Comparison of ENCODE assay signal across 7 mouse cellular contexts in the genomic region with DNA sequence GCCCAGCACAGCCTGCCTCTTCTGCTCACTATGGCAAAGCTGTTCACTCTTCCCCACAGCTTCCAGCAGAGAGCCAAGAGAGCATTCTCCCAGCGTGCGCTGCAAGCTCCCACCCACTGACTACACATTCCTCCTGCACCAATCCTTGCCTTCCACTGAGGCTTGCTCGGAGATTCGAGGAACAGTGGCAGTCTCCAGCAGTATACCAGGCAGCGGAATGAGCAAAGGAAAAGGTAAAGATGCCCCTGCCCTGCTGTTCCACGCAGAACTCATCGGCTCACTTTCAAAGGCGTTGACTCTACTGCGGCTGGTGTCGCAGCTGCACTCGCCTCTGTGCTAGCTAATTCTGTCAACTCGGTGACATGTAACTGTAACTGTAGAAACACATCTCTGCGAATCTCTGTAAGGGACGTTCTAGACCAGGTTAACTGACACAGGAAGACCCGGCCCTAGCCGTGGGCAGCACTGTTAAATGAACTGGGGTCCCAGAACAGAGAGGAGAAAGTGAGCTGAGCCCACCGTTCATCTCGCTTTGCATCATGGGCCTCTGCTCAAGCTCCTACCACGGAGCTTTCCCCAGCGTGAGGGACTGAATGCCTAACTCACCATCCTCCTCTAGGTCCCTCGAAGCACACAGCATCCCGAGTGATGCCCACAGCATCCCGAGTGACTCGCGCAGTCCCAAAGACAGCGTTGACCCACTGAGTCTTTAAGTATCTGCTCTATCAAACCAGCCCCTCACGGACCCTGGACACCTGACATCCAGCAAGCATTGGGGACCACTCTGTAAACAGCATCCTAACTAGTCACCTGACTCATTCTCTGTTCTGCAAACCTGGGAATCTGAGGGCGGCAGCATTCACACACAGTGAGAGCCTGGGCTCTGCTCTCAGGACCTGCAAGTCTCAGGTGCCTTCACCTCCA. TPM values are rescaled to one million over a fixed set of nuclear protein-coding genes. Genes with fewer than 3 reads are reported as not detected.
A peak's percentile ranks its signal among the peaks of the same experiment; 100 is the strongest.
DNase-seq lines count a peak whose midpoint lies in the region; ATAC-seq and TF ChIP-seq lines count a peak whose summit lies in the region.

No protein-coding gene starts in this region.

- TF ChIP-seq CTCF in thymus, adult 2 months (IDR thresholded peaks at IDR 0.05; ENCODE audit: borderline replicate concordance, control insufficient read depth, extremely low read depth, insufficient read depth, low read length, poor library complexity): no peak
- TF ChIP-seq CTCF in stomach, postnatal 0 days (IDR thresholded peaks at IDR 0.05; ENCODE audit: low read depth): no peak

- ATAC-seq in embryonic facial prominence, embryonic 14.5 days (ENCODE audit: low read depth): peak; percentile 12
- ATAC-seq in intestine, embryonic 15.5 days: peak; percentile 8; the same call in 1 of the 2 replicates
- ATAC-seq in megakaryocyte-erythroid progenitor cell, adult 5-6 weeks (replicated peaks; ENCODE audit: low FRiP score, low TSS enrichment, poor library complexity, severe bottlenecking): peak; percentile 0; the same call in 1 of the 2 replicates
- no peak; the same call in 1 of the 2 replicates for ATAC-seq in stomach, postnatal 0 days (ENCODE audit: low FRiP score, low TSS enrichment)

- H3K4me1 ChIP-seq in thymus, adult 2 months (replicated peaks; ENCODE audit: control insufficient read depth, insufficient read depth, low read length): peaks cover 6% of the 10 kb centered on the region; the same call in 1 of the 2 replicates
- H3K4me1 ChIP-seq in embryonic facial prominence, embryonic 14.5 days (ENCODE audit: control insufficient read depth, insufficient read depth, low read length): peaks cover 26% of the 10 kb centered on the region
- H3K4me1 ChIP-seq in intestine, embryonic 15.5 days (replicated peaks): peaks cover 12% of the 10 kb centered on the region; the same call in 1 of the 2 replicates
- H3K4me1 ChIP-seq in stomach, postnatal 0 days (replicated peaks; ENCODE audit: control insufficient read depth, insufficient read depth): no peaks in the 10 kb centered on the region

- TF ChIP-seq POLR2A in thymus, adult 2 months (IDR thresholded peaks at IDR 0.05; ENCODE audit: control insufficient read depth, extremely low read depth, insufficient read depth, low read length, poor library complexity): no peak

- peaks cover 5% of the 10 kb centered on the region; the same call in 1 of the 2 replicates for H3K27me3 ChIP-seq in thymus, adult 2 months (ENCODE audit: control insufficient read depth, insufficient read depth, low read length)
- peaks cover 12% of the 10 kb centered on the region for H3K27me3 ChIP-seq in embryonic facial prominence, embryonic 14.5 days (replicated peaks; ENCODE audit: control insufficient read depth, insufficient read depth, low read length)
- H3K27me3 ChIP-seq in intestine, embryonic 15.5 days (replicated peaks): no peaks in the 10 kb centered on the region
- H3K27me3 ChIP-seq in stomach, postnatal 0 days (ENCODE audit: control insufficient read depth, insufficient read depth, low read length): no peaks in the 10 kb centered on the region

- H3K27ac ChIP-seq in thymus, adult 2 months (ENCODE audit: control insufficient read depth, insufficient read depth, low read length): no peak overlapping the region
- H3K27ac ChIP-seq in embryonic facial prominence, embryonic 14.5 days (replicated peaks; ENCODE audit: low read depth, low read length): no peak overlapping the region
- H3K27ac ChIP-seq in intestine, embryonic 15.5 days: no peak overlapping the region
- no peak overlapping the region for H3K27ac ChIP-seq in stomach, postnatal 0 days (replicated peaks)

- peak overlapping the region; percentile 26; the same call in 1 of the 2 replicates for H3K9ac ChIP-seq in embryonic facial prominence, embryonic 14.5 days (ENCODE audit: low read depth, low read length)
- no peak overlapping the region for H3K9ac ChIP-seq in intestine, embryonic 15.5 days
- peak overlapping the region; percentile 35; the same call in 1 of the 2 replicates for H3K9ac ChIP-seq in stomach, postnatal 0 days (ENCODE audit: low read length)

- H3K4me3 ChIP-seq in thymus, adult 2 months (ENCODE audit: control insufficient read depth, insufficient read depth, low read length): no peak overlapping the region
- peak overlapping the region; percentile 33 for H3K4me3 ChIP-seq in embryonic facial prominence, embryonic 14.5 days (ENCODE audit: low read depth, low read length)
- H3K4me3 ChIP-seq in intestine, embryonic 15.5 days (replicated peaks): peak overlapping the region; percentile 23
- H3K4me3 ChIP-seq in stomach, postnatal 0 days (ENCODE audit: low read depth, low read length): peak overlapping the region; percentile 25

- WGBS in thymus, adult 2 months: 9% methylated on average over 28 of the region's 28 CpGs
- 3% methylated on average over 28 of the region's 28 CpGs for WGBS in embryonic facial prominence, embryonic 14.5 days
- WGBS in intestine, embryonic 15.5 days: 20% methylated on average over 28 of the region's 28 CpGs
- WGBS in stomach, postnatal 0 days: 16% methylated on average over 28 of the region's 28 CpGs

- peak; percentile 23 for DNase-seq in thymus, postnatal 4 days
- no peak for DNase-seq in thymus, adult 2 months
- peak; percentile 61 for DNase-seq in embryonic facial prominence, embryonic 14.5 days (ENCODE audit: low spot score)
- DNase-seq in stomach, postnatal 0 days (ENCODE audit: low spot score): no peak
- no peak for DNase-seq in c-Kit-positive CD71-positive TER-119-positive erythroid progenitor cells, embryonic 14.5 days (ENCODE audit: low spot score)

- no peak for TF ChIP-seq EP300 in stomach, postnatal 0 days (optimal IDR thresholded peaks at IDR 0.05)

- H3K4me2 ChIP-seq in embryonic facial prominence, embryonic 14.5 days (ENCODE audit: low read depth, low read length): peak overlapping the region; percentile 75
- H3K4me2 ChIP-seq in intestine, embryonic 15.5 days (replicated peaks): peak overlapping the region; percentile 64
- peak overlapping the region; percentile 51 for H3K4me2 ChIP-seq in stomach, postnatal 0 days (replicated peaks; ENCODE audit: low read depth)

- no peaks in the 10 kb centered on the region for H3K36me3 ChIP-seq in thymus, adult 2 months (ENCODE audit: control insufficient read depth, insufficient read depth, low read length)
- H3K36me3 ChIP-seq in embryonic facial prominence, embryonic 14.5 days (ENCODE audit: control insufficient read depth, insufficient read depth, low read length): no peaks in the 10 kb centered on the region
- H3K36me3 ChIP-seq in intestine, embryonic 15.5 days: no peaks in the 10 kb centered on the region
- no peaks in the 10 kb centered on the region for H3K36me3 ChIP-seq in stomach, postnatal 0 days (ENCODE audit: control insufficient read depth, insufficient read depth, low read length)

- no peaks in the 10 kb centered on the region for H3K9me3 ChIP-seq in embryonic facial prominence, embryonic 14.5 days (ENCODE audit: control insufficient read depth, low read length)
- no peaks in the 10 kb centered on the region for H3K9me3 ChIP-seq in intestine, embryonic 15.5 days
- H3K9me3 ChIP-seq in stomach, postnatal 0 days (ENCODE audit: control insufficient read depth, low read length): no peaks in the 10 kb centered on the region

RNA-seq across cellular contexts. Expression of gene Gipc2, which starts 59.5 kb away (rescaled TPM):
- 3.2 and 4.0 TPM in 2 replicates for polyA plus RNA-seq in thymus, adult 2 months (2012; rRNA removed)
- 2.3 and 4.6 TPM in 2 replicates for polyA plus RNA-seq in embryonic facial prominence, embryonic 14.5 days (2014; fragmentation: Nextera tagmentation; extraction: Ambion mirVana)
- 171 and 172 TPM in 2 replicates for polyA plus RNA-seq in intestine, embryonic 15.5 days (2015; fragmentation: Nextera tagmentation; extraction: Ambion mirVana)
- total RNA-seq in megakaryocyte-erythroid progenitor cell, adult 5-6 weeks (2014; fragmentation: Nextera tagmentation): not detected in 2 replicates
- total RNA-seq in megakaryocyte-erythroid progenitor cell, adult 5-6 weeks (2017): not detected in 2 replicates
- polyA plus RNA-seq in stomach, postnatal 0 days (2015; fragmentation: Nextera tagmentation; extraction: Ambion mirVana): 76.1 and 82.5 TPM in 2 replicates

Comparison
In these comparisons a context has a peak if more than half of its experiments do, and no peak if none do; other contexts are left out.
1. DNase-seq: peak in thymus, postnatal 4 days (single experiment) and embryonic facial prominence, embryonic 14.5 days (single experiment); none in thymus, adult 2 months (single experiment), stomach, postnatal 0 days (single experiment) and c-Kit-positive CD71-positive TER-119-positive erythroid progenitor cells, embryonic 14.5 days (single experiment).
2. RNA of gene Gipc2, which starts 59.5 kb away (polyA plus RNA-seq): 171 to 172 TPM in intestine, embryonic 15.5 days and 76.1 to 82.5 TPM in stomach, postnatal 0 days; 2.3 to 4.6 TPM in embryonic facial prominence, embryonic 14.5 days and 3.2 to 4.0 TPM in thymus, adult 2 months; every median in the first group is over 10 times any median in the second.
3. Peak in every context shown above with its lines, with median percentiles within 50 percentile points of each other: H3K4me2 ChIP-seq.